Mouse (Mus musculus) retina, adult 2 months (tissue): ENCODE results near the gene Tmem202.
A peak's percentile ranks its signal among the peaks of the same experiment; 100 is the strongest.

Experiments used
- DNase-seq: peaks from one replicate; pipeline ENCODE4 v3.0.0-alpha.2; 2012; ENCODE audit warnings: low read depth, low spot score

Tmem202 gene

DNA sequence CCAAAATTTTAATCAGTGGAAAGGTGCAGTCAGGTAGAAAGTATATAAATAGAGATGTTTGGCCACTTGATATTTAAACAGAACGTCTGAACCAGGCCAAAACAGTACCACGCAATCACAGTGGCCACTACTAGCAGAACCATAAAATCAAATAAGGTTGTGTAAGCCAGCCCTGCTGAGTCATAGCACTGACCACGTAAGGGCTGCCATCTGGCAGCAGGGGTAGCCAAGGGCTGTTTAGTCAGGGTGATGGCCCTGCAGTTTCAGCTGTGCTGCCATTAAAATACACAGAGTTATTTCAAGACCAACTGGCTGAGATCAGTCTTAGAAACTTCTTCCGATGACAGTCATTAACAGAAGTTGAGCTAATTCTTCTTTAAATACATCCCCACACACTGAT, 5.8 kb downstream of the Tmem202 start:
- no peak for DNase-seq

DNA sequence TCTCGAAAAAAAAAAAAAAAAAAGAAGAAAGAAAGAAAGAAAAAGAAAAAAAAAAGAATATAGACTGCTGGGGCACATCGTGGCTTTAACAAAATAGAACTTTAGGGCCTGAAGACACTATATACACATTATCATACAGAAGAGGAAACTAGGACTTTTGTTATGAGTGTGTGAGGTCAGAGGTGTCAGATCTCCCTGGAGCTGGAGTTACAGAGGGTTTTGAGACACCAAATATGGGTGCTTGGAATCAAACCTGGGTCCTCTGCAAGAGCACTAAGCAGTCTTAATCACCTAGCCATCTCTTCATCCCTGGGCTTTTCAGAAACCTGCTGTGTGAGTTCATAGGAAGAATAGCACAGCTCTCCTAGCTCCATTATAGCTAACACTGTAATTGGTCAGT, 6.2 kb downstream of the Tmem202 start:
- no peak for DNase-seq

DNA sequence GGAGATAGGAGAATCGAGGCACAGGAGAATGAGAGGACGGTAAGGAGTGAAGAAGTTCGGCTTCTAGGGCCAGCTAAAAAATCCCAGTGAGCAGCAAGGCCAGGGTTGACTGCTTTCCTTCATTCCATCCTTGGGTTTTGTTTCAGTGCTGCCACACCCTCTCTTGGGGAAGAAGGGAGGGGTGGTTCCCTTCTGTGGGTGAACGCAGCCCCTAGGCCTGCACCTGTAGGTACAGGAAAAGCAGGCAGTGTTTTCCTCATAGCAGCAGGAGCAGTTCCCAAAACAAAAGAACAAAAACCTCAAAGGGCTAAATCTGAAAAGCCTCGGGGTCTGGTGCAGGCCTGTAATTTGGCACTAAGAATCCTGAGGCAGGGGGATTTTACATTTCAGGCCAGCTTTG, 8.0 kb downstream of the Tmem202 start:
- no peak for DNase-seq

DNA sequence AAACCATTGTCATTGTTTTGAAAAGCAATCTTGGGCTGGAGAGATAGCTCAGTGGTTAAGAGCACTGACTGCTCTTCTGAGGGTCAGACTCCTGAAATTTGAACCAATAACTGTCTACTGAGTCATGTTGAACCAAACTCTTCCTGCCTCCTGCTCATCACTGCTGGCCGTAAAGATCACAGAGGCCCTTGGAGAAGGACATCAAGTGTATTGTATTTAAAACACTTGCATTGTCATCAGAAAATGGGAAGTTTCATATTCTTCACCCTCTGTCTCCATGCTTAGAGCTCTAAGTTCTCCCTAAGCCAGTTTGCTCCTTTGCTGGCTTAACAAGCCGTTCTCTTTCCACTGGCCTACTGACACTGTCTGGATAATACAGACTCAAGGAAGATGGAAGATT, 11.4 kb downstream of the Tmem202 start:
- DNase-seq = no peak

DNA sequence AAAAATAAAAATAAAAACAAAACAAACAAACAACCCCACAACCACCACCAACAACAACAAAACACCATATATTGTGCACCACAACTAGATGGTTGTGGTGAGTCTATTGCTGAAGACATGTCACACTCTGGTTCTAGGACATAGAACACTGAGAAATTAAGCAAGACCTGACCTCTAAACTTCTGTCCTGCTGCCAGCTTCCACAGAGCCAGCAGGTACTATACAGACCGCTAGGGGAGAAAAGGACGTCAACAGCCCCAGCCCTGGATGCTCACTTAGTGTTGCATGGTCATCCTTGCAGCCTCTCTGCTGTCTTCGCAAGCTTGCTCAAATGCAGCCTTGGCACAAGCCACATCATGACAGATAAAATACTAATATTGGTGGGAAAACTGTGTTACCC, 12.1 kb downstream of the Tmem202 start:
- DNase-seq = no peak

DNA sequence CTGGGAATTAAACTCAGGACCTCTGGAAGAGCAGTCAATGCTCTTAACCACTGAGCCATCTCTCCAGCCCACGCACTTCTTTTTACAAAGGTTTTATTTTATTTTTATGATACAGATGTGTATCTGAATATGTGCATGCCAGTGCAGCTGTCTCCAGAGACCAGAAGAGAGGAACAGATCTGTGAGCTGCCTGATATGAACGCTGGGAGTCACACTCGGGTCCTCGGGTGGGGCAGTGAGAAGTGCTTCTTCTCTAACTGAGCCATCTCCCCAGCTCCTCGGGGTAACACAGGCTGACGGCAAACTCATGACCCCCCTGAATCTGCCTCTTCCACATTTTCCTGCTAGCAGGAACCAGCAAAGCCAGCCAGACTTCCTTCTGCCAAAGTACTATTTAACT, 12.9 kb downstream of the Tmem202 start:
- DNase-seq = no peak

DNA sequence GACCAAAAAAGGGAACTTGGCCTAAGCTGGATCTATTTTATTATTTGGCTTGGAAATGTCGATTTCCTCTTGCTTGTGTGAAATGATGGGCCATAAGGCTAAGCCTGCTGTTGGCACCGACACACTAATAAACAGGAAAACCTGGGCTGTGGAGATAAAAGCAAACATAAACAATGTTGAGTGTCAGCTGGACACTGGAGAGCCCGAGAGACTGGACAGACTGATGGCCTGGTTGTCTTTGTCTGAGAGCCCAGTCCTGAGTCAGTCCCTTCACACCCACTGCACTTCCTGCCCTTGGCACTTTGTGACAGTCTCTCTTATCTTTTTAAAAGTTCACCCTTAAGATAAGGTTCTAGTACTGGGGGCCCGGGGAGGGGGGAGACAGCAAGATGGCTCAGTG, 16.7 kb downstream of the Tmem202 start:
- DNase-seq = no peak

DNA sequence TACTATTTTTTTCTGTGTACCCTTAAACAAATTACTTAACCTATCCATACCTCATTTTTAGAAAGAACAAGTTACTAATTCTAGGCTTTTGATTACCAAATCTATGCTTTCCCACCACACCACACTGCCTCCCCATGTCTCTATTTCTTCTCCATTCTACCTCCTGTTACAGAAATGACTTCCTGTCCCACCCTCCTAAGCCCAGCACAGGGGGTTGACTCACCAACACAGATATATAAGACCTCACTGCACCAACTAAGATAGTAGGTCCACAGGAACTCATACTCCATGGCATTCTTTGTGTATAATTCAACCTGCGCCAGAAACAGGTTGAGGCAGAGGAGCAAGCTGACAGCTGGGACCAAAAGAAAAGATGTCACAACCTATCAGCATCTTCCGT, 20.3 kb downstream of the Tmem202 start:
- no peak for DNase-seq

DNA sequence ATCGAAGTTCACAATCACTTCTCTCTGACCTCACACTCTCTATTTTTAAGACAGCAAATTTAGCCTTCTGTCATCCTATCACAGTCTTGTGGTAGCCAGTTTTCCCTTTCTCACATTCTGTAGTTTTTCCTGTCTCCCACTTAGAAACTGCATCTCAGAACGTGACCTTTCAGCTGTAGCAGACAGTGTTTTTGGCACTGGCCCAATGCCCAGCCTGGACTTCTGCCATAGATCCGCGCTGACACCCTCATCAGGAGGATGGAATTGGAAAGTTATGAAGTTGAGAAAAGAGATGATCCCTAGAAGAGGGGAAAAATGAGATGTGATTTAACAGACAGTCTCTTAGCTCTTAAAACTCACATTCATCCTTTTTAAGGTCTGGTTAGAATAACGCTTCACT, 20.7 kb downstream of the Tmem202 start:
- no peak for DNase-seq

DNA sequence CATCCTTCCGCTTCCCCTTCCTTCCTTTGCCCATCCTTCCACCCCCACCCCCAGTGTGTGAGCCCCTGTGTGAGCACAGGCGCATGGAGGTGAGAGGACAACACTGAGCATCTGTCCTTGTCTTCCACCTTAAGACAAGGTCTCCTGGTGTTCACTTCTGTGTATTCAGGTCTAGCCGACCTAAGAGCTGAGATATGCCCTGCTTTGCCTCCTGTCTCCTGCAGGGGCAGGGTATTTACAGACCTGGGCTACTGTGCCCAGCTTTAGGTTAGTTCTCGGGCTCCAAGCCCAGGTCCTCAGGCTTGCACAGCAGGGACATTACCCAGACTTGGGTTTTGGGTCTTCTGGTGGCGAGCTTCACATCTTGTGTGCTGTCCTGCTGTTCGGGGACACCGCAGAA, 22.5 kb downstream of the Tmem202 start:
- no peak for DNase-seq

DNA sequence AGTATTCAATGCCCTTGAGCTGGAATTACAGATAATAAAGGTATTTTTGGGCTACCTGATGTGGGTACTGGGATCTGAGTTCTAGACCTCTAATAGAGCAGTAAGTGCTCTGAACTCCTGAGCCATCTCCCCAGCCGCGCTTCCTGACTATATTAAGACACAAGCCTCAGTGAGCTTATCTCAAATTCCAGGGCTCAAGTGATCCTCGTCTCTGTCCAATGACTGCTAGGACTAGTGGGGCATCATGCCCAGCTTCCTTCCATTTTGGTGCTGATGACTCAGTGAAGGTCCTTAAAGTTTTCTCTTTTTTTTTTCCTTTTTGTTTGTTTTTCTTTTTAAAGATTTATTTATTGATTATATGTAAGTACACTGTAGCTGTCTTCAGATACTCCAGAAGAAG, 24.6 kb downstream of the Tmem202 start:
- no peak for DNase-seq

DNA sequence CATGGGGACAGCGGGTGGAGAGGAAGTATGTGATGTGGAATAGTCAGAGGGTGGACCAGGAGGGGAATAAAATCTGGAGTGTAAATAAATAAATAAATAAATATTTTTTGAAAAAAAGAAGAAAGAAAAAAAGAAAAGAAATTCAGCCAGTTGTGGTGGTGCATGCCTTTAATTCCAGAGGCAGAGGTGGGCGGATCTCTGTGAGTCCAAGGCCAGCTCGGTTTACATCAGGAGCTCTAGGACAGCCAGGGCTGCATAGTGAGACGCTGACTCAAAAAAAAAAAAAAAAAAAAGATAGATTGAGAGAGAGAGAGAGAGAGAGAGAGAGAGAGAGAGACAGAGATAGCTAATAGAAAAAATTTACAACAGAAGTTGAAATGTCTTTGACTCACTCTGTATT, 27.3 kb downstream of the Tmem202 start:
- no peak for DNase-seq

DNA sequence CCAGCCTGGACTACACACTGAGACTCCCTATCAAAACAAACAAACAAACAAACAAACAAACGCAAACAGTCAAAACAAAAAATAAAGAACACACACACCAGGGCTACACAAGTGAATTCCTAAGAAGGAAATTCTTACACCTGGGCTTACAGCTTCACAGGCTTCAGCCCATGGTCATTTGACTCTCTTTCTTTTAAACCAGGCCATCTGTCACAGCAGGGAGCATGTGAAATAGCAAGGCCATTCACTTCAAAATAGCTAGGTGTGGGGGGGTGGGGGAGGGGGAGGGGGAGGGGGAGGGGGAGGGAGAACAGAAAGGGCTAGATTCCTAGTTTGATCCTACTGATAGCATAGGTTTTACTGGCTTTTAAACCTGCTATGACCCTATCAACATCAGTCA, 31.5 kb downstream of the Tmem202 start:
- DNase-seq = no peak

DNA sequence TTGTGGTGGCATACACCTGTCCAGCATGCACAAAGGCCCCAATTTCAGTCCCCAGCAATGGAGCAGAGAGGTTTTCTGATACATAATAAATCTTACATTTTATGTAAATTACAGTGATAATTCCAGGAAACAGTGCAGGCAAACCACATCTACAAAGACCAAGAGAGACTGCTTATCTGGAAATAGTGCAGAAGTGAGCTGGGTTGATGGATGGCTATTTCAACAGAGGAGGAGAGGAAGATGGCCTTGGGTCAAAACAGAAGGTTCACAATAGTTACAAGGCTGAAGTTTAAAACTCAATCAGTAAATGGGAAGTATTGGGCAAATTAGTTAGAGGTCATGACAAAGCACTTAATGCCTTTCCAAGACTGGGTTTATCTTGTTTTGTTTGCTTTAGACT, 52.3 kb downstream of the Tmem202 start:
- DNase-seq = no peak

DNA sequence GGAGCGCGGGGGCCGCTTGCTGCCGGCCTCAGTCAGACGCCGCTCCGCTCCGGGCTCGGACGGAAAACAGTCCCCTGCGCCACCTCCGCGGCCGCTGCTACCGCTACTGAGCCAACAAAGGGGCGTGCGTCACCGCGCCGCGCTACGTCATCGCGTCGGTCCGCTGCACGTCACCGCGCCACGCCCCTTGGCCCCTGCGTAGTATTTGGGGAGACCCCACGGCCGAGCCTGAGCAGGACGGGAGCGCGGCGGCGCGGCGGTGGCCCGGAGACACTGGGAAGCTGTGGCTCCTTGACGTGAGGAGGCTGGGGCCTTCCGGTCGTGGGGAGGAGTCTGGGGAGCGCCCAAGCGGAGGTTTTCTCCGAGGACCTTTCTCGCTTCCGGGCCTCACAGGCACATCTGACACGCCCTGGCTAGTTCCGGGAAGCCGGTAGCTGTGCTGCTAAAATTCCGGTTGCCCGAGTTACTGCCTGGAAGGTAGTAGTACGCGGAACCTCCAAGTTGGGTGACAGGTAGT, 53.0 kb downstream of the Tmem202 start, which contains the start of gene Arih1:
Gene Arih1 (minus strand): TSS at position 70 of the 517 bp plus-strand sequence.
- DNase-seq = peak; percentile 94

DNA sequence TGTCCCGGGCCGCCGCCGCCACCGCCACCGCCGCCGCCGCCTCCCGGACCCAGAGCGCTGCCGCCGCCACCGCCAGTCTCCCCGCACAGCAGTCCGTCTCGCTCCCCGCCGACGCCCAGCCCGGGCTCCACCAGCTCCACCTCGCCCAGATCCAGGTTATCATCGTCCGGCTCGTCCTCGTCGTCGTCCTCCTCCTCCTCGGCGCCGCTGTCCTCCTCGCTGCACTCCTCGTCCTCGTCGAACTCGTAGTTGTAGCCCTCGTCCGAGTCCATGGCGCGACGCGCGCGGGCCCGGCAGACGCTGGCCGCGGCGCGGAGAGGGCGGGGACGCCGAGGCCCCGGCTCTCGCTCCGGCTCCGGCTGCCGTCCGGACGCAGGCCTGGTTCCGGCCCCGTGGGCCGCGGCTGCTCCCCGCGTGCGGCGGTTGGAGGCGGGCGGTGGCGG, 53.5 kb downstream of the Tmem202 start:
- DNase-seq = no peak

DNA sequence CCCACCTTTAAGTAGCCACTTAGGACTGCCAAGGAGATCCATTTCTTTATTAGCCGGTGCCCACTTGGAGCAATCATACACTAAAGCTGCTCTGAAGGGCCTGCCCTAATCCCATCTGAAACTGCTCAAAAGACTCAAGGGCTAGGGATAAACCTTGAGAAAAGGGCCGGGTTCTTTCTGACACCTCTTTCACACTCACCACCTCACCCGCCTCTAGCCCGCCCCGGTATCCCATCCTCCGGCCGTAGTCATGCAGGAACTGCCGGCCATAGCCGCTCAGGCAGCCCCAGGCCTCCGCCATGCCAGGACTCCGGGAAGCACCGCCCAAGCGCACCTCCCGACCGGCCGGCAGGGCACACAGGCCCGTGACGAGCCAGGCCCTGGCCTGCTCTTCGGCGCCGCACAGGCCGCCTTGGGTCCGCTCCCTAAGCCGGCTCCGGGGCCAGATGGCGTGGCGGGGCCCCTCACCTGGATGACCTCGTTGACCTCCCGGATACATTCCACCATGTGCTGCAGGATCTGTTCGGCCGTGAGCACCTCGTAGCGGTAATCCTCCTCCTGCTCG, 54.1 kb downstream of the Tmem202 start:
- peak; percentile 36 for DNase-seq

DNA sequence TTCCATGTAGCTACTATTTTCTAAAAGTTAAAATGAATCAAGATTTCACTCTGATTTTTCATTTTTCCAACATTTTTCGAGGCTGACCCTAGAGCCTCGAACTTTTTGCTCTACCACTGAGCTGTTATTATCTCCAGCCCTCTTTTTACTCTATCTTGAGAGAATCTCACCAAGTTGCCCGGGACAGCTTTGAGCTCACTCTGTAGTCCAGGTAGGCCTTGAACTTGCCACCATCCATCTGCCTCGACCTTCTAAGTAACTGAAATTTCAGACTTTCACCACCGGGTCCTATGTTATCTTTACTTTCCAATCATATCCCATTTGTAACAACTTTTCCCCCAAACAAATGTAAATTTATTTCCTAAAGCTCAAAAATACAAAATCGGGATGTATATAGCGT, 54.9 kb downstream of the Tmem202 start:
- no peak for DNase-seq

DNA sequence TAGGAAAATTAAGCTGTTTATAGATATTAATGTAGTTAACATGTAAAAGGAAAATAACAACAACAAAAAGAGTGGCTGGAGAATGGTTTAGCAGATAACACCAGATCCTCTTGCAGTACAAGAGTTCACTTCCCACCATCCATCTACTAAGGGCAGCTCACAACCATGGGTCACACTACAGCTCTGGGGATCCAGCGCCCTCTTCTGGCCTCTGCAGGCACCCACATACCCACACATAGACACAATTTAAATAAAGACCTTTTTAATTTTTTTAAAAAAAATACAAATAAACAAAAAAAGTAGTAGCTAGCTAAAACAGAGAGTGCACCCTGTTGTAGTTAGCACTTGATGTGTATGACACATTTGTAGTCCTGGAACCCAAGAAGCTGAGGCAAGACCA, 57.2 kb downstream of the Tmem202 start:
- no peak for DNase-seq

DNA sequence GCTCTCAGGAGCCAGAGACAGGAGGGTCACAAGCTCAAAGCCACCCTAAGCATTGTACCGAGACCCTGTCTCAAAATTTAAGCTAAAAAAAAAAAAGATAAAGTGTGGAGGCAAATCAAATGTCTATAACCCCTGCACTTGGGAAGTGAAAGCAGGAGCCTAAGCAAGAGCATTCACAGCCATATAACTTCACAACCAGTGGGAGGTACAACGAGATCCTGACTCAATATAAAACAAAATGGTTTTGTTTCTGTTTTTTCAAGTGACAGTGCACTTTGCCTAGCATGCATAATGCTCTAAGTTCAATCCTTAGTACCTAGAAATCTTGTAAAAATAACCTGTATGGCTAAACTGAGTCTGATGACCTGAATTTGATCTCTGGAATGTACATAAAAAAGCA, 63.0 kb downstream of the Tmem202 start:
- no peak for DNase-seq

DNA sequence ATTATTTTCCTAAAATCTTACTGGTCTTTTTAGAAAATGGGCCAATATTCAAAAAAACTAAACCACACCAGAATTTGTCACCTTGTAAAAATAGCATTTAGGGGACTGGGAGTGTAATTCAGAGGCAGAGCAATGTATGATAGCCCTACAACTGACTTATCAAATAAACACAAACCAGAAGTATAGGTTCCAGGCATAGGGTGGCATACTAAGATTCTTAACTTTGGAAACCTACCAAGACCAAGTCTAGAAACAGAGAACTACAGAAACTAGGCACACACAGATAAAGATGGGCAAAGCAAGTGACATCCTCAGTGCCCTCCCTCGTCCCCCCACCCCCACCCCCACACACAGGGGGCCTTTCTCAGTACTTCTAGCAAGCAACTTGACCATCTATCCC, 64.8 kb downstream of the Tmem202 start:
- DNase-seq = no peak

DNA sequence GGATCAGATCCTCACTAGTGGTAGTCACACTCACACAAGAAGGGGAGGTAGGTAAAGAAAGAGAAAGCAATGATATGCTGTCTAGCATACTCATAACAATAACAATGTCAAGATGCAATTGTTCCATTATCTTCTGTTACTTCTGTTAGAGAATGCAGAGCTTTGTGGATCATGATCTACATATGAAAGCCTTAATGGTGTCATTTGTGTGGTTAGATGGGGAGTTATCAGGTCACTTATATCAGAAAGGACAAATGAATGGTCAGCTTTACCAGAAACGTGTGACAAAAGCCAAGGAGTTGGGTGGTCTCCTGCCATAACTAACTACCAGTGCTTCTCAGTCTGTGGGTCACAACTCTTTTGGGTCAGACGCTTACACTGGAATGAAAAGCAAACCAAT, 66.5 kb downstream of the Tmem202 start:
- no peak for DNase-seq

DNA sequence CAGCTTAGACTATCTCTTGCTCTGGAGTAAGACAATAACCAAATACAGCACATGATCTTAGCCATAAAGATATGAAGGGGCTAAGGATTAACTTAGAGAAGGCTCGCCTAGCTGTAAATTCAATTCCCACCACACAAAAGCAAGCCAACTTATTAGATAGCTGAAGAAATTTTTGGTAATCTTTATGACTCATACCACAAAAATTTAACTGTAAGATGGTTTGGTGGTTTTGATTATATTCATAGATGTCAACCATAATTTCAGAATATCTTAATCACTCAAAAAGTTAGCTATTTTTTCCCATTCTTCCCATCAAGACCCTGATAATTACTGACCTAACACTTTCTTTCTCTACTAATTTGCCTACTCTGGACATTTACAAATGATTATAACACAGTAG, 70.2 kb downstream of the Tmem202 start:
- no peak for DNase-seq
